Mouse (Mus musculus) left cerebral cortex, postnatal 10 days (tissue): ENCODE measurements around the gene Cd2. TPM values are rescaled to one million over a fixed set of nuclear protein-coding genes. Genes with fewer than 3 reads are reported as not detected.

ENCODE experiments used
- DNase-seq, 2 experiments: peaks; one replicate each; pipeline ENCODE4 v3.0.0; 2021 to 2022; ENCODE audit warnings: low spot score in 2 of 2, mixed read lengths in 1 of 2; ENCODE audit errors: extremely low spot score in 1 of 2
- intact Hi-C: fragments of 180-260 bp; cut with DNase I; formaldehyde crosslinking; loops from one replicate; pipeline ENCODE4 v1.15.1; 2025
- total RNA-seq, 2 experiments: library from RNA; stranded (reverse); gene quantifications; 2 replicates each; pipeline ENCODE4 v1.2.3; 2021

Gene Cd2
- total RNA-seq = not detected

- DNase-seq = no peak
- intact Hi-C loops = no loop called here
Observed at GRCm38 (mm10) chr3:101287911-101288311, at the start of gene Cd2. Cd2 (minus strand) TSS chr3:101287939.

DNA sequence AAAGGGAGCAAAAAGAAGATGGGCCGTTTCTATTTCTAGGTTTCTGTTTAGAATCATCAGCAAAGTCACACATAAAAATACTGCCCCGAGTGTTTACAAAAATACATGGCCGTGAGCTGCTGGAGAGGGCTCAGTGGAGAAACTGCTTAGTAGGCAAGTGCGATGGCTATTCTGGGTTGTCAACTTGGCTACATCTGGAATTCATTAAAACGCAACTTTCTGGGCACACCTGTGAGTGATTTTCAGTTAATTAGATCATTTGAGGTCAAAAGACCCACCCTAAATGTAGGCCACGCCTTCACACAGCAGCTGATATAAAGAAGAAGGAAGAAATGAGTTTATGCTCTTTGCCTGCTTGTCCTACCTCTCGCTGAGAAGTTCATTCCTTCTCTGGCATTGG lies 40.9 kb upstream of the Cd2 start:
- DNase-seq = peak in 1 of 2 experiments; percentile 2
- intact Hi-C loops = no loop called here

DNA sequence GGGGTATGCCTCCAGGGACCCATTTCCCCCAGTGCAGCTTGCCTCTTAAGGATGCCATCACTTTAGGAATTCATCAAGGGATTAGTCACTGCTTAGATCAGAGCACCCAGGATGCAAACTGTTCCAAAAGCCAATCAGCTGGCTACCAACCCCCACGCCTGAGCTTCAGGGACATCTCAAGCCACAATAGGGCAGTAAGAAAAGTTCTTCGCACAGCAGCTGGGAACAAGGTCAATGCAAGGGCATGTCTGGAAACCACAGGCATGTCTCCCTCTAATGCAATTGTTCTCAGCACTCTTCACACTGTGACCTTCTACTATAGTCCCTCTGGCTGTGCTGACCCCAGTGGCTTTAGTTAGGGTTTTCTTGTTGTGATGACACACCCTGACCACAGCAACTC lies 39.5 kb upstream of the Cd2 start:
- peak in 1 of 2 experiments; percentile 8 for DNase-seq
- intact Hi-C loops = no loop called here

DNA sequence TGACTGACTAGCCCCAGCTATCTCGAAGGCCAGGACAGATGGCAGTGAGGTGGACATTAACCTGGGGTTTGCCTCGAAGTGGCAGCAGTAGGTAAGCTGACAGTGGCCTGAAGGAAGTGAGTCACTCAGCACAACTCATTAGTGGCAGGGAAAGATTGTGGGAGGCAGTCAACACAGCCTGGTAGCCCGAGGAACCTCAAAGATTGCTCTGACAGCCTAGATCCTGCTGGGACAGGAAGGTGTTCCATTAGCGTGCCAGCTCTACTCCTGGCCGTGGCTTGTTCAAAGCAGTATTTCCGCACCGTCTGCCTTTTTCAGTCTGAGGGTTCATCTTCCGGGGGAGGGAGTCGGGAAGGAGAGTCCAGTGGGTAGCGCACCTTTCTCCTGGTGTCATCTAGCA lies 34.7 kb upstream of the Cd2 start:
- peak in 1 of 2 experiments; percentile 33 for DNase-seq
- intact Hi-C loops = no loop called here

DNA sequence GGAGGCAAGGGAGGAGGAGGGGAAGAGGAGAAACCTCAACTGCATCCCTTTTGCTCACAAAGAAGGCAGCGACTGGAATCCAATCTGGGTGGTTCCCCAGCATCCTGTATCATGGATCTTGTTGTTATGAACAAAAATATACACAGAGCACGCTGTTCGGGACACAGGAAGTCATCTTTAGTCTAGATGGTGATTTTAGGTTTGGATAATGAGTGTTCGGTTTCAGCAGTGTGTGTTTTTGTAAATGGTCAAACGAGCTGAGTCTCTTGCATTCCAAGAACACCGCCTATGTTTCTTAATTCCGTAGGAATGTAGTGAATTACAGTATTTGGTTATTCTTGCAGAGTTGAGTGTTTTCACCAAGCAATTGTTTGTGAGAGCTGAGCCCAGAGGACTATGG lies 33.1 kb upstream of the Cd2 start:
- intact Hi-C loops = no loop called here
- DNase-seq = peak in 1 of 2 experiments; percentile 10

DNA sequence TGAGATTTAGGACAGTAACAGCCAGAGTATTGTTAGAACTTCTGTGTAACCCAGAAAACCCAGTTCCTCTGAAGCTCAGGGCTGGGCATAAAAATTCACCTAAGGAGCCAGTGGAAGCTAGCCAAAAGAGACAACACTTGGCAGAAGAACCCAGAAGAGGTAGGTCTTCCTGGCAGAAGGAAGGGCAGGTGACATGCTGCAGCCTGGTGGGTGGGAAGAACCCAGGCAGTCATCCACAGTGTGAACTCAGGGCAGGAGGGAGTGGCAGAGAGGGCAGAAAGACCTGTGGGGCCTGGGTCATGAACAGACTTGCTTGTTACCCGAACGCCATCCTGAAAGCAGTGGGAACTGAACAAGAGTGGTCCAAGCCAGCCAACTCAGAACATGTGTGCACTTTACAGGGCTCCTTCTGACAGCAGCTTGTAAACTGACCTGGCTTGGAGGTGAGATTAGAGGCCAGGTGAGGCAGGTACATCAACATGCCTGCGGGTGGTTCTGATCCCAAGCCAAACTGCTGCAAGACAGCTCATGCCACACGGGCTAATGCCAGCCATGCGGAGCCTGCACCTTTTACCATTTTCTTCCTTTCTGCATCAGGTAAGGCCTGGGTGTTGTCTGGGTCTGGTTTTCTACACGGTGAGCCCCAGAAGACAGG lies 30.9 kb upstream of the Cd2 start:
- peak in 1 of 2 experiments; percentile 12 for DNase-seq
- intact Hi-C loops = no loop called here

- intact Hi-C loops = no loop called here
- DNase-seq = peak in 1 of 2 experiments; percentile 49
Observed at GRCm38 (mm10) chr3:101318115-101318514, 30.4 kb upstream of the Cd2 start.

- intact Hi-C loops = no loop called here
- no peak for DNase-seq
Observed at GRCm38 (mm10) chr3:101314954-101315353, 27.2 kb upstream of the Cd2 start.

DNA sequence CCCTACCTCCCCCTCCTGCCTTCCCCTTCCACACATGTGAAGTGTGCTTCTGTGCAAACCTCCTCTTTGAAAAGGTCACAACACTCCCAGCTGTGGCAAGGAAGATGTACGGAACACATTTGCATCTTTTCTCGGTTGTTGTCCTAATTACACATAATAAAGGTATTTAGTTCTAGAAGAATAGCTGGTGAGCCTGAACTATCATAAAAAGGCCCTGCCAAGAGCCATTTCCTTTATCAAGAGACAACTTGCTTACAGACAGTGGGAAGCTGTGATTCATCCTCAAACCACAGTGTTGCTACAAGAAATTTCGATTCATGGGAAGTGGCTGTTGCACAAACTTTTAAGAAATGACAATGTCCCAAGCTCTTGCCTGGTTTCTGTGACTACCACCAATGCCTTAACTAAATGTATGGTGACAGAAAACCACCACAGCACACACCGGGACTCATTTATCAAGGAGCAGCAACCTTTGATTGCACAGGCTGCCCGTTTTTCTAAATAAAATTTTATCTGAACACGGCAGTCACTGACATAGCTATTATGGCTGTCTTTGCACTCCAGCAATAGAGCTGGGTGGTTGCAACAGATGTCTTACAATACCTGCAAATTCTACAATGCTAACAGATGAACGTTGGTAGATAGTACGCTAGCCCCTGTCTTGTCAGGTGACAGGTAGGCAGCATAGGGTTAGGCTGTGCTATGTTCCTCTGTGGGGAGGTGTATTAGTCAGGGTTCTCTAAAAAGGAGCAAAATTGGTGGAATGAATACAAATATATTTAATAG lies 25.7 kb upstream of the Cd2 start:
- no peak for DNase-seq
- intact Hi-C loops = no loop called here

DNA sequence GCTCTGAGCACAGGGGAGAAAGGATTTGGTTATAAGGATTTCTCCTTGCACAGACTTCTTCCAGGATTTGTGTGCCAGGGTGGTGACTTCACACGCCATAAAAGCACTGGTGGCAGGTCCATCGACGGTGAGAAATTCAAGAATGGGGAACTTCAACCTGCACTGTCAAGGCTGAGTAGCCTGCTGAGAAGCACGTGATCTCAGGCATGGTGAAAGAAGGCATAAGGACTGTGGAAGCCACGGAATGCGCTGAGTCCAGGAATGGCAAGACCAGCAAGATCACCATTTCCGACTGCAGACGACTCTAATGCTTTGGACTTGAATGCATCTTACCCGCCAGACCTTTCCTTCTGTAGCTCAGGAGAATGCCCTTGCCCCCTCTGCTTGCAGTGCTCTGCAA lies 23.2 kb upstream of the Cd2 start:
- intact Hi-C loops = no loop called here

DNA sequence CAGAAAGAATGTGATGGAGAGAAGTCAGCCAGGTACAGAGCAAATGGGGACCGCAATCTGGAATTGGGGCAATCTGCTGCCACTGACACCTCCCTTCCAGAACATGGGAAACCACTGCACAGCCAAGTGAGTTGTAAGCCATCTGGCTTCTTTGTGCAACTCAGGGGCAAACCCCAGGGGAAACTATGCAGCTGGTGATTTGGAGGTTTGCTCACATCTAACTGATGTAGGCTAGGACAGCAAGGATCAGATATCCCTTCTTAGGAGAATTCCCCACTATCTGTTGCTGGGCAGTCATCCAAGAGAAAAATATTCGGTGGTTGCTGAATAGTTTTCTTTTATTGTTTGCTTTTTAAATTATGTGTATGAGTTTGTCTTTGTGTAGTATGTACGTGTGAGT lies 21.9 kb upstream of the Cd2 start:
- intact Hi-C loops = loop anchor here (10.0 kb wide), 1 partner anchor 505 kb away; no protein-coding TSS in a partner anchor
- DNase-seq = no peak

More for the DNA sequence above, 23.2 kb upstream of the Cd2 start:
- DNase-seq = no peak

GRCm38 (mm10) chr3:101306090-101306489 lies 18.4 kb upstream of the Cd2 start:
- intact Hi-C loops = loop anchor here (10.0 kb wide), 1 partner anchor 509 kb away; no protein-coding TSS in a partner anchor
- no peak for DNase-seq

DNA sequence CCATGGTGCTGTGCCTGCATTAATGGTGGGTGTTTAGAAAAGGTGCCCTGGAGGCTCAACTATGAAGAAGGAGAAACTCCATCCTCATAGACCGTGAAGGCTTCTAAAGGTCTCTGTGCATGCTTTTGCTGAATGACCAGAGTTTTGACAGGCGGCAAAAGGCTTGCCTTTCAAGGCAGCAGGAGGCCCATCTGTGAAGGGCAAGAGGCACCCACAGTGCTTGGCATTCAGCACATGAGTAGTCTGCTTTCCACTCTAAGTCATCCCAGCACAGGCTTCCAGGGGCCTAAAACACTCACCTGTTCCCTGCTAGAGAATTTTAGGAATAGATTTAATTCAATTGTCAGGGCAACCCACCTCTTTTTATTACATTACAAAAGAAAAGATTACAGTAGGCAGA lies 17.3 kb upstream of the Cd2 start:
- no peak for DNase-seq
- intact Hi-C loops = loop anchor here (10.0 kb wide), 1 partner anchor 510 kb away; no protein-coding TSS in a partner anchor

DNA sequence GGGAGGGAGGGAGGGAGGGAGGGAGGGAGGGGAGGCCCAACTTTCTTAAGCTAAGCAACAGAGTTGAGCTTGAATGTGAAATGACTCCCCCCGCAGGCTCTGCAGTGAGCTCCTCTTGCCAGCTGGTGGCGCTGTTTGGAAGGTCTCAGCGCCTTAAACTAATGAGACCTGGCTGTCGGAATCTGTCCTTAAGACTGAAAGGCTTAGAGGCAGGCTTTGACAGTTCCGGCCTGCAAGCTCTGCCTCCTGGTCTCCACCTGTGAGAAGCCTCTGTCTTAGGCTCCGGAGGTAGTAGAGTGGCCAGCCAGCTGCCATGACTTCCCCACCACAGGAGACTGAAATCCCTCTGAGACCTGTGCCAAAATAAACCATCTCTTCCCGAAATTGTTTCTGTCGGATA lies 16.4 kb upstream of the Cd2 start:
- peak; percentile 63 to 76 for DNase-seq
- intact Hi-C loops = loop anchor here (1.0 to 10.0 kb wide), 3 partner anchors 63 to 511 kb away; no protein-coding TSS in a partner anchor

- DNase-seq = peak; percentile 32 to 71
- intact Hi-C loops = loop anchor here (5.0 to 10.0 kb wide), 2 partner anchors 67 to 514 kb away; no protein-coding TSS in a partner anchor
Observed at GRCm38 (mm10) chr3:101300271-101301071, 12.7 kb upstream of the Cd2 start.

- intact Hi-C loops = no loop called here
Observed at GRCm38 (mm10) chr3:101299591-101299990, 11.9 kb upstream of the Cd2 start.

DNA sequence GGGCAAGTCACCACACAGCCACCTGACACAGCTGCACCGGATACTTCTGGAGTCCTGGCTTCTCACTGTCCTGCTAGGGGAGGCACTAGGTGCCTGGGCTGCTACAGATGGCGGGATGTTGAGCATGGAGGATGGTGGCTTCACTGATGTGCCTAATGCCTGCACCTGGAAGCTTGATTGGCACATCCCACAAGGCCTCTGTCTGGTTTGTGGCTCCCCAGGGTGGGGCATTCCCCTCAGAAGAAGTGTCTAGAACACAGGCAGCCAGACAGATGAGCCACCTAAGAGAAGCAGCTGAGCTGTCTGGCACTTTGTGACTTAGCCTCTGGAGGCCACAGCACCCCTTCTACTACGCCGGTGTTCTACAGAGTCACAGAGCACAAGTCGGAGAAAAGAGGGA lies 9.5 kb upstream of the Cd2 start:
- intact Hi-C loops = no loop called here
- no peak for DNase-seq

More at GRCm38 (mm10) chr3:101299591-101299990, 11.9 kb upstream of the Cd2 start:
- DNase-seq = no peak

DNA sequence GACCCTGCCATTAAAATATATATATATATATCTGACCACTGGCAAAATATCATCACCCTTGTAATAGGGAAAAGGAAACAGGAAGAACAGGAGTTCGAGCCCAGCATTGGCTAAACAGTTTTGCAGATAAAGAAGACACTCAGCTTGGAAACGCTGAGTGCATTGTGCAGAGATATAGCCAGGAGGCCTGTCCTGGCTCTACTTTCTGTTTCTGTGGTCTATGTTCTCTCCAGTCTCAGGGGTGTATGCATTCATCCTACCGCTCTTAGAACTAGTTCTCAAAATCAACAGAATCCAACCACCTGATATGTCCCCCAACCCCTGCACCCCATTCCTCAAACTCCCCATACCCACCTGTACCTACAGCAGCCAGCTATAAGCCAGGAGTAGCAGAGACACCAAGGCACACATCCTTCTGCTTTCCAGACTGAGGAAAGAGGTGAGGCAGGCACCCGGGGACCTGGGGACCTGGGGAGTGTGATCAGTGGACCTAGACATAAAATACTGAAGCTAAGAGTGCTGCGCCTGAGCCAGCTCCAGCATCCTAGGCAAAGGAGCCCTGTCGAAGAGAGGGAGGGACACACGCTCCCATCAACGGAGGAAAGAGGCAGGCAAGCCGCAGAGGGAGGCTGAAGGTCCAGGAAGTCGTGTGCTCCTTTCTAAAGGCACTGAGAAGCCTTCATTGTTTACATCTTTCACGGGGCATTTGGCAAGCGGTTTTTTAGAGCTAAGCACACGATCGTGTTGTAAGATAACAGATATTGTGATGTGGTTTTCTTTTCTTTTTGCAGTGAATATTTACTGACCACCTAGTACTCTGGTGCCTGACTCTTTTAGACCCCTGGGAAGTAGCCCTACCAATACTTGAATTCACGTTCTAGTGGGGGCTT lies 8.4 kb upstream of the Cd2 start:
- no peak for DNase-seq
- intact Hi-C loops = loop anchor here (1.0 kb wide), 1 partner anchor 322 kb away; no protein-coding TSS in a partner anchor
